Mouse (Mus musculus): ENCODE data around the gene Auts2.

DNA sequence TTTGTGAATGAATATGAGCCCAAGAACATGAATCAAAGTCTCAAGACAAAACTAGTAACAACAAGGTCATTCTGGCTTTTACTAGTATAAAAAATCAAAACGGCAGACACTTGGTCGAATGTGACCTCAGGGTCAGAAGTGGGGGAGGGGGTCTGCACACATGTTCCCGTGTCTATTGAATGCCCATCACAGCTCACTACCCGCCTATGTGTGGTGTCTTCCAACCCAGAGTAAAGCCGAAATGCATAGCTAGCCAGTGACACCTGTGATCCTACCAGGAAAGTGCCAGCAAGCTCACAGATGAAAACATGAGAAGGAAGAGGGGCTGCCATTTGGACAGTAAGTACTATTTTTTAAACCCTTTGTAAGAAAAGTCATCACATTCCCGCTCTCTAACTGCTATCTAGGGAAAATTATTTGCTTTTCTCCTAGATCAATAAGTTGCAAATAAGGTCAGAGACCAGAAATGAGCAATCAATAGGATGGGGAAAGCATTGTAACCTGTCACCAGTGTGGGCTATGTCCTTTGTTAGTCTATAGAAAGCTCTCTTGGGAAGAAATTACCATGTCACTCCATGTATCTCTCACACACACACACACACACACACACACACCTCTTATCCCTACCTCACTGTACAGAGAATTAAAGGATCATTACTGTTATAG is 94.6 kb downstream of the Auts2 start:
- TF ChIP-seq EP300 (IDR thresholded peaks at IDR 0.05; ENCODE audit: low read depth) (no peak), CTCF (IDR thresholded peaks at IDR 0.05; ENCODE audit: low read depth) (no peak)
